Mouse (Mus musculus) ovary, postnatal 14 days (tissue): ENCODE measurements at regions not wholly inside any gene's neighbourhood (a gene's known extent, or its start where the extent isn't known, plus 50 kb on each side); places are given as distances from the start of the nearest gene placed in this dataset.

Experiments
- DNase-seq: peaks from one replicate; pipeline ENCODE4 v3.0.0; 2022; ENCODE audit warnings: low spot score

DNA sequence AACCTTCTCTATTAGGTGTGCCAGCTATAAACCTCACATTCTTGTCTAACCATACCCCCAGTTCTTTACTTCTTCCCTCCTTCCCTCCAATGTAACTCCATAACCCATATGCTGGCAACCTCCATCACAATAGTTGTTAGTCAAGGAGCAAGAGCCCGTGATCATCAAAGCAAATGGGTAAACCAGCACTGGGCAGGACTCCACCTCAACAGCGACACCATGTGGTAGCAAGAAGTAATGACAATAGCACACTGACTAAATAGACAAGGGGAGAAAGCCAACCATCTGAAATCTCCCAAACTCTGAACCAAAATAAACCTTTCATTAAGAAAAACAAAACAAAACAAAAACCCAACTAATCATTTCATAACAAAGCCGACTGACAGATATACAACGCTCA, 297.8 kb downstream of the Psat1 start:
- no peak for DNase-seq

DNA sequence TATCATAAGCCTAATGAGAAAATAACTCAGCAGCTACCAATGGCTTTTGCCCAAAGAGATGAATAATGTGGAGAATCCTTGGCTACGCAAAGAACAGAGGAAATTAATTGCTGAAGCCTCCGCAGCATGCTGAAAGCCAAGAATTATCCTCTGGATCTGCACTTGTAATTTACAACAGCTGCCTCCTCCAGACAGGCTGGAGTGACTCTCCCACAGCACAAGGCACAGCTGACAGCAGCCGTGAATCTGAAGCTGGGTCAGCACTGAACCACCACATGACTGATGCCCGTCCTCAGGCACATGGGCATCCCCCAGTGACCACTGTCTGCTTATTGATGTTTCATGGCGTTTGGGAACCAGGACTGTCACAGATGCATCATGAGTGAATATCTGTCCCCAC, 299.8 kb downstream of the Psat1 start:
- no peak for DNase-seq

DNA sequence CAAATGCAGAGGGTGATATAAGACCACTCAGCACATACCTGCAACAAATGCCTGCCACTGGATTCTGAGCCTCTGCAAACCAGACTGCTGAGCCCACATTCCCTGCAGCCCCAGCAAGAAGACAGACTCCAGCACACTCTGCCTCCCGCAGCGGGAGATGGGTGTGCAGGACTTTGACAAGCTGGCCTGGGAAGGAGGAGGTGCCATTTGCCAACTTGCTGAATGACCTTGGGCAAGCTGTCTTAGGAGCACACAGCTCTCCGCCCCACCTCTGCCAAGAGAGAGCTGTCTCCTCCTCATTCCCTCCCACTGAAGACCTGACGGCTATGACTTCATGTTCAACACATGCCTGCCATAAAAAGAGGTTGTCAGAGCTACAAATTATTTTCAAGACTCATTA, 302.4 kb downstream of the Psat1 start:
- DNase-seq: peak; percentile 6

DNA sequence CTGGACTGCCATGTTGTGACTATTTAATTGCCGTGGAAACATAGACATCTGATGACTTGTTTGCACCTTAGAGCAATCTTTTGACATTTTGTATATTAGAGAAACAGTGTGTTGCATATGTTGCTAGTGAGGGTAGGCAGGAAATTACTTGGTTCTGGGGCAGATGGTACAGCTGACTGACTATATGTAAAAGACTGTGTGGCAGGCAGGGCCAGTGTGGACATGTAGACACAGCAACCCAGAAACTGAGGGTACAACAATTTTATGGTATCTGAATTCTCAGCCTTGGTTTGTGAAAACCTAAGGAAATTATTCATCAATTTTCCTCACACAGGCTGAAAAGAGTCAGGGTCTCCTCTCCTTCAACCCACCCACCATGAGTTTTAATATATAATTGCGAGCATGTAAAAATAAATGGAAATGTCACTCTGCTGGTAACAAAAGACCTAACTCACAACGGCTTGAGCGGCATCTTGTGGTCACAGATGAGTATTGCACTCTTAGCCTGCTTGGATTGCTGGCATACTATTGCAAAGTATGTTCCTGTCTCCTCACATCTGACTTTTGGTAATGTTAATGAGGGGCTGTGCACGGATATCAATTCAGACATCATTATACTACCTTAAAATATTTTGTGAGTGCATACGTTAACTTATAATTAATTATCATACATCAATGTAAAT, 329.8 kb downstream of the Psat1 start:
- peak; percentile 35 for DNase-seq

DNA sequence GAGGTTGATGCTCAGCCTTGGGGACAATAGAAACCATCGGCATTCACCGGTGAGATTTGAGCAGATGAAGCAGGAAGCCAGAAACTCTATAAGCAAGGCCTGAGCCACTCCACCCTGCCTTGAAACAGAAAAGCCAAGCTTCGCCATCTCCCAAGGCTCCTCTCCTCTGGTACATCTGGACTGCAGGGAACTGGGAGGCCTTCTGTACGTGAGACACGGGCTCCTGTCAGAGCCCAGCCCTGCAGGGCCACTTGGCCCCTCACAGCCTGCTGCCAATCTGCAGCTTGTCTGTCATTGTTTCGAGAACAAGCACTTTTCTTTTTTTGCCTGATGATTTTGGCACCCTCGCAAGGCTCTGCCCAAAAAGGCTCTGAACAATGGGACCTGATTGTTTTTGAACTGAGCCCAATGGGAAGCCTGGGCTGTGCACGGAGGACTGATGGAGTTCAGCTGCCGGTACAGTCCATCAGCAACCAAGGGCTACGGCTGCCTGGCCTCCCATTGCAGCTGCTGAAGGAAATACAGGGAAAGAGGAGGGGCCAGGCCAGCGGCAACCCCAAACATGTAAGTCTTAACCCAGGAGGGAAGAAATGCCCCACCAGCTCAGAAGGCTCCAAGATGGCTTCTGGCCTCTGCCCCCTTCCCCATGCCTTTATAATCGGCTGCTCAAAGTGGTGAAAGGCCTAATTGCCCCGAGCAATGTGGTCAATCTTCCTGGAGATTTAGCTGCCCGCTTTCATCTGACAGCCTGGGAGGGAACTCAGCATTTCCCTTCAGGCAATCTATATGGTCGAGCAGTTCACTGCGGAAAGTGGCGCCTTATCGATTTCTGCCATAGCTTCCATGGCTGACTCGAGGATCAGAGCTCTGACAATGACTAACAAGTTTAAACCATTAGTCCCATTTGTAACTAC, 332.2 kb downstream of the Psat1 start:
- peak; percentile 4 for DNase-seq

DNA sequence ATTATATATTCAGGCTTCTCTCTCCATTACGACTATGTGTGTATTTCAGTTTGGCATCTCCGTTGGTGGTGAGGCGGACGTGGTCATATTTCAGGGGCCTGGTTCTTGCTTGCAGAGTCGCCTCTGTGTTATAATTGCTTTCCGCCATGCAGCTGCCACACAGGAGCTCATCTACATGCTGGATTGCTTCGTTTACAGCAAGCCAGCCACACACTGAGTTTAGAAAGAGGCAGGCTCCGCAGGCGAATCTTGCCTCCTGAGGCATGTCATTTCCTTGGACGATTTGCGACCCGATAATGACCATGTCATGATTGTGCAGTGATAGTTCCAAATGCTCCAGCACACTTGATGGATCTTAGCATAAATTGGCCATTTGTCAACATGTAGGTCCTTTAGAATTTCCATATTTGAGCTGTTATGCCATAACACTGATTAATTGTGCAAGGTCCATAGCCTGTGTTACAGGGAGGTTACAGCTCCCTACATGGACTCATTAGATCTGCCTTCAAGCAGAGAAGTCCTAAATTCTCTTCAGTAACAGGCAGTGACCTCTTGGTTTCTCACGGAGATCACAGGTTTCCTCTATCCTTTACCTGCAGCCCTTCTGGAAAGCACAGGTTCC, 335.9 kb downstream of the Psat1 start:
- no peak for DNase-seq

DNA sequence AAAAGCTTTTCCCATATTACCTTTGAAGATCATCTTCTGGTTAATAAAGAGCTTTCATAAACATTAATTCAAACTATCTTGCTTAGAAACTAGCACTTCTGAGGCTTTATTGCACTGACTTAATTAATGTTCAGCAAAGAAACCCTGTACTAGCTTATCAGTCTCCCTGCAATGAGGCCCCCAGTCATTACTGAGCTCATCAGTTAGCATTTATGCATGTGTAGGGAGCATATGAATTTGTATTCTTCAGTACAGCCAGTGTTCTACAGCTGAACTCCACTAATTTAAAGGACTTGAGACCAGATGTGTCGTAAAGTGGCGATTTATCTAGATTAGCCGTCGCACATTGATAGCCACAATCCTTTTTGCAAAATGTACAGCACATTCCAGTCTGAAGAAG, 340.7 kb downstream of the Psat1 start:
- no peak for DNase-seq

DNA sequence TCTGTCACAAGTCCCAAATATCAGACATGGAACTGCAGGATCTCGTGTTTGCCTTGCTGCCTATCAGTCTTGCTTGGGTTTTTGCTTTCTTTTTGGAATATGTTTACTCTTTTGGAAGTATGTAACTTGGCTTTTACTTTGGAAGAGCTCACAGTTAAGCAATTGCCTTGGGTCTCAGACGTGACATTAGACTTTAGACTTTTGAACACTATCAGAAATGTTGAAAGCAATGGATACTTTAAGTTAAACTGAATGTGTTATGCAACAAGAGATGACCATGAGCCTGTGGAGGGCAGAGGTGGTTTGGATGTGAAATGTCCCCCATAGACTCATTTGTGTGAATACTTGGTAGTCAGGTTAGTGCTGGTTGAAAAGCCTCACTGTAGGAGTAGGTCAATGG, 354.3 kb downstream of the Psat1 start:
- DNase-seq: no peak

DNA sequence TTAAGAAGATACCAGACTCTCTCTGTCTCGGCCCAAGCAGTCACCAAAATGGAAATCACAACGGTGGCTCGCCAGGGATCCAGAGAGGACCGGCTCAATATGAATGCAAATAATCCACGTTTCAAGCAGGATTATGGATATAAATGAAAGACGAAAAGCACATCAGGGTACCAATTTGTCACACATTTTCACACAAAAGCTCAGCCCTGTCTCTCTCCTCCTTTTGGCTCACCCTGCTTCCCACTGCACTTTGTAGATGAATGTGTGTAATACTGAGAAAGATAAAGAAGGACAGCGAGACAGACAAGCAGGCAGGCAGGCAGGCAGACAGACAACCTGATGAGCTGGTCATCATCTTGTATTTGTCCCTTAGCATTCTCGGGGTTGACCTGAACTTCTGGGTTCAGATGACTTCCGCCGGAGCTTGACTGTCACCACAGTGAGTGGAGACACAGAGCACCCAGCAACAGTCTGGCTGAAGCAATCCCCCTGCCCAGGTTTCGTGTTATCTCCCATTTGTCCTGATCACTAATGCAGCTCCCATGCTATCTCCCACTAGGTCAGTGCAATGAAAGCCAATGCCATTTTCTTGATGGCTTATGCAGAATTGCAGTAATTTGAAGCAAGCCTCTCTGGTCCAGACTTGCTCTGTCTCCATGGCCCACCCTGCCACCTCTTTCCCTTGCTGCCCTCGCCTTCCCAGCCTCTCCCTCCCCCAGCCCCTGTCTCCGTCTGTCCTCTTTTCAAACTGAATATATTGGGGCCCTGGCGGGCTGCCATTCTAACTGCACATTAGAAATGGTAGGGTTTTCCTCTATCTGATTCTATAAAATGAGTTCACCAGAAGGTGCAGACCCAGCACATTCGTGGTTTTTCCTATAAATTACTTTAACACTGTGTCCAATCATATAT, 363.1 kb downstream of the Psat1 start:
- DNase-seq: no peak

DNA sequence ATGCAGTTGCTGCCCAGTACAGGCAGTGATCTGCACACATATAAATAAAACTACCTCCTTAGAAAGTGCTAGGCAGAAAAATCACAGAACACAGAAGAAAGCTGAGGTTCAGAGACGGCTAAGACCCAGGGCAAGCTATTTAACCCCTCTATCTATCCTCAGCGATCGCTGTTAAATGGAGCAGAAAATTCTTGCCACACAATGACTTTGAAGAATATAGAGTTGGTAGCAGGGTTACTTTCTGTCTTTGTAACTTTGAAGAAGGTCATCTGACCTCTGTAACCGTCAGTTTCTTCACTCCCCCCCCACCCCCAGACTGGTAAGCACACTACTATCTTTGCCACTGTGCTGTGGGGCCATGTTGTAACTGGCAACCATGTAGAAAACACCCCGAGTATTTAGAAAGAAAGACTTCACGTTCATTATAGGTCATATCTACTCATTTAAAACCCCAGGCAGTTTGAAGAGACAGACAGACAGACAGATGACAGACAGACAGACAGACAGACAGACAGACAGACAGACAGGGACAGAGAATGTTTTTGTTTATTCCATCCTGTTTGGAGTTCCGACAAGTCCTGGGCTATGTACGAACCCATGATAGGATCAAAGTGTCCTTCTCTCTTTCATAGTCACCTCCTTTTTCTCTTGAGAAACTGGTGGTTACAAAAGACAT, 363.9 kb downstream of the Psat1 start:
- DNase-seq: no peak

DNA sequence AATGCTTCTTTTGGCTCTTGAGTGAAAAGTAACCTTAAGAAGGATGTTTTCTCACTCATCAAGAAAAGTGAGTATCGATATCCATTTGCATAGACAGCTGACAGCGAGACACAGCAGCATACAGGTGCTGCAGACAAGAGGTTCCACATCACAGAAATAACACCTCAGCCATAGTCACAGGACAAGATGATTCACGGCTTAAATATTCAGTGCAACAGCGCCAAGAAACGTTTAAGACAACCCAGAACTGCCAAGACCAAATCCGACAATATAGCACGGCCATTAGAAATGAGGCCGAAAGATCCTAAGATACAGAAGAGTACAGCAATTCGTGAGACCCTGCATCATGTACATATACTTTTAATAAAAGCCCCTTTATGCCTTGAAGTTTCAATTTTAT, 375.9 kb downstream of the Psat1 start:
- no peak for DNase-seq

DNA sequence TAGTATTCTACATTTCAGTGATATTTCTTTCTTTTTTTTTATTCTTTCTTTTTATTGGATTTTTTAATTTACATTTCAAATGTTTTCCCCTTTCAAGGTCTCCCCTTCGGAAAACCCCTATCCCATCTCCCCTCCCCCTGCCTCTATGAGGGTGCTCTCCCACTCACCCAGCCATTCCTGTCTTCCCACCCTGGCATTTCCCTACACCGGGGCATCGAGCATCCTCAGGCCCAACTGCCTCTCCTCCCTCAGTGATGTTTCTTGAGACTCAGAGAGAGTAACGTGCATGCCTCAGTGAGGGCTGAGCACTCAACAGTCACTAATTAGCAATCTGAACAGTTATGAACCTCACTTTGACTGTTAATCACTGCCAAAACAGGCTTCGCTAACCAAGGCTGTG, 385.6 kb downstream of the Psat1 start:
- no peak for DNase-seq

DNA sequence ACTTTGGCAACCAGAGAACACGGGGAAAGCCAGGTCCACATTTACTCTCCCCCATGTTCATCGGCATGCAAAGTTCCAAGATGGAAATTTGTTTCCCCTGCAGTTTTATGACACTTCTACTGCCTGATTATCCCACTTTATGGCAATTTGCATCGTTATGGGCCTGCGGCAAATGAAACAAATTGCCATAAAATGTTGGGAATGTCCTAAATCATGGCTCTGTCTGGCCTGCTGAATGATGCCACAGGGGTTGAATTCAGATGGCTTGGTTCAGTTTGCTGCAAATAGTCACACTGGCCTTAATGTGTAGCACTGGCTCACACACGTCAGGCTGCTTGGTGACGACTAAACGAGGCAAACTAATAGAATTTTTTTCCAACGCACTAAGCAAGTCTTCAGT, 393.2 kb downstream of the Psat1 start:
- no peak for DNase-seq

DNA sequence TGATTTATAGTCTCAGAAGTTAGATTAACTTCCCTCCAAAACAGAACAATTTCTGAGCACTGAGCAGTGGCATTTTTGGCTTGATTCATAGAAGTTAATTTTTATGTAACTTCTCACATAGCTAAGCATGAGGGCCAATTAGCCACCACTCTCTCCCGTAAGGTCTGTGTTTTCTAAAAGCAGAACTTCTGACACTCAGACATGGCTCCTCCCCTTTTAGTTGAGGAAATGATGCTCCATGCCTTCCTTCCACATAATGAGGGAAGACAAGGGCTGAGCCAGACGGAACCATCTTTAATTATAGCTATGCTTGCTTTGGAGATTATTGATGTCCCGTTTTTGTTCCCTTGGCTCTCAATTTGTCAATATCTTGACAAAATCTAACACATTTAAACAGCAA, 429.3 kb downstream of the Psat1 start:
- DNase-seq: no peak

DNA sequence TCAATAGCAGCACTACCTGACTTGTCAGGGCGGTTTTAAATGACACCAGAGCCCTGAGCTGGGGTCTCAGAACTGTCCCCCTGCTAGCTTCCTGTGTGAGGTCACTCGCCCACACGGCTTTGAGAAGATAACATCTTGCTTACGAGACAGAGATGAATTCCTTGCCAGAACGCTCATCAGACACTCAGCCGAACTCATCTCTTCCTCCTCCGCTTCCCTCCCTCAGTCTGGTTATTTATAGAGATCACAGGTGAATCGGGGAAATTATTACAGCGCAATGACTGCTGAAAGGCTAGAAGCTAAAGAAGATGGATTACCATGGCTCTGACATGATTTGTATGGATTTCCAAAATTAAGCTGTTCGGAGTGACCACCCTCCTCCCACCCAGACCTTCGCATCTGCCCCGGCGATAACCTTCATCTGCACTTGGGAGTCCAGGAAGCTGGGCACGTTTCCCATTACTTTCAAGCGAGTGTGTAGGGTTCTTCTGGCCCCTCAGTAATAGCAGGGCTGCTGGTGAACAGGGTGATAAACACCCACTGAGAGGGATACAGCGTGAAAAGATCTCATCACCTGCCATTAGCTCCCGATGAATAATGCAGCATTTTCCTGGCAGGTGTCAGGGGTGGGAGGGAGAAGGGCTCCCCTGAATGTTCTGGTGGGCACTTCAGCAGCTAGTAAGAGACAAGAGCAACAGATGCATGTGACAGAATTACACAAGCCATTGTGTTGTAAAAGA, 430.4 kb downstream of the Psat1 start:
- peak; percentile 5 for DNase-seq

DNA sequence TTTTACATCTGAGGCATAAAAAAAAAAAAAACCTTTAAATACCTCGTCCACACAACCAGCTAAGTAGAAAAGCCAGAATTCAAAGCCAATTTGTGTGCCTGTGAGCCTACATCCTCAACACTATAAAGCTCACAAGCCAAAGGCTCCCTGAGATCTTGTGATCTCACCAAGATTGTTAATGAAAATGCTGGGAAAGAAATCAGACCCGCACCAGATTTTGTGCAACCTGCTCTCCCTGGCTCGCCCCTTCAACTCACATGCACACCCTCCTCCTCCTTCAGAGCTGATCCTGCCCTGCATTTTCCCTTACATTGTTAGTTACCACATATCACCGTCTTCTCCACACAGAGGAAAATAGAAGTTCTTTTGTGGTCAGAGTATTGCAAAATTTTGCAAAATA, 433.9 kb downstream of the Psat1 start:
- no peak for DNase-seq

DNA sequence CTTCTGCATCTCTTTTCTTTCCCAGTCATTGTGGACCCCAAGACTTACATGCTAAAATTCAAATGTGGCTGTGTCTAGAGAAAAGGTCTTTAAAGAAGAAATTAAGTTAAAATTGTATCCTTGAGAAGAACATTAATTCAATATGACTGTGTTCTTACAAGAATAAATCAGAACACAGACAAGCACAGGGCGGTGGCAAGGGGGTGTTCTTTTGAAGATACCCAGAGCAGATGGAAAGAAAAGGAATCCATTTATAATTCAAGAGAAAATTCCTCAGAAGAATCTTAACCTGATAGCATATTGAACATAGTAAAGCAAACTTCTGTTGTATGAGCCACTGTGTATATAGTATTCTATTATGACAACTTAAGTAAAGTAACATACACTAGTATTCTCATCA, 436.7 kb downstream of the Psat1 start:
- DNase-seq: no peak

DNA sequence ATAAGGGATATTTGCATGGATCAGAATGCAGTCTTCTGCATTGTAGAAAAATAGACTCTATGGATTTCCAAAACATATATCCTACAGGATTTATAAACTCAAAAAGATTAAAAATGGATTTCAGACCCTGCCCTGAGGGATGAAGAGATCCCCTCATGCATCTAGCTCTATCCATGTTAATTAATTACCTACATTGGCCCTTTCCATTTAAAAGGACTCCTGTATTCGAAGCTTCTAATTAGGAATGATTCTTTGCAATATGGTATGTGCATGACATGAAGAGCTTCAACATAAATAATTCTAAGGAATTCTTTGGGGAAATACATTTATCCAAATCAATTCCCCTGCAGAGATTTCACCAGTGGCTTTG, 444.2 kb downstream of the Psat1 start:
- DNase-seq: no peak

DNA sequence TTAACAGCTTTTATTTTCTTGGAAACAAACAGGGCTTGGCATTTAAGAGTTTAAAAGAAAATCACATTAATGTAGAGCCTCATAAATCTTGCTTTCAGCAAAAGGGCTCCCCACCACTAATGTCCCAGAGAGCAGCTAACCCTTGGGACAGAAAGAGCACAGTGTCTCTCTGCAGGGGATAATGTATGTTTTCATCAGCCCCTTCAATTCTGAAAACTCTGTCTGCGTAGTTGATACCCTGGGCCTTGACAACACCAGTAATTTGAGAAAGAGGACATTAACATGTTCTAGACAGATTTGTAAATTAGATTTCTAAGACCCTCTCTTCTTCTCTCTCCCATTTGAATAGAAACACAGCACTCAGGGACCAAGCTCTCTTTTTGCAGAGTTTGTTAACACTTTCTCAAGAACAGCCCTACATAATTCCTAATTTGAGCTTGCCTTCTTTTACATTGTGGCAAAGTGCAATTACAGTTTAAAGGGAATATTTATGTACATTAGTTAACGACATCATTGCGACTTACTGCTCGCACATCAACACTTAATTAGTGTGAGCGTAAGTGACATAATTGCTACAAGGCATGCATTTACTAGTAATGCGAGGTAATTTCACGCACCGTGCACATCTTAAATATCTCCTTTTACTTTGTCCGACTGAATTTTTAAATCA, 444.7 kb downstream of the Psat1 start:
- DNase-seq: no peak

DNA sequence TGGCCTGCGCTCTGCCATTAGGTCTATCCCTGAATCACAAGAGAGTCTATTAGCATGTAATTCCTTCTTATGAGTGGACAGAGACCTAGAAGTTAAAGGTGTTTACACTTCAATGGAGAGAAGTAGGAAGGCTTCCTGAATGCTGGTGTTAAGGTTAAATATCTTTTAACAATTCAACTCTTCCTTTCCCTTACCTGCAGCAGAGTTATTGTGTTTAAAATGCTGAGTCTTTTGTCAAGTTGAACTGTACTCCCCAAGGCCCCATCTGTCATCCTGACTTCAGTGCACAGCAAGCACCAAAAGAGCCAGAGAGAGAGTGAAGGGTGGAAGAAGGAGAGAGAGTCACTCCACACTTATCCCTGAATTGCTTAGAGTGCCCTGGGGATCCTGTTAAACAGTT, 451.6 kb downstream of the Psat1 start:
- no peak for DNase-seq
